Mouse (Mus musculus): ENCODE measurements at regions not wholly inside any gene's neighbourhood (a gene's known extent, or its start where the extent isn't known, plus 50 kb on each side); places are given as distances from the start of the nearest gene placed in this dataset.

DNA sequence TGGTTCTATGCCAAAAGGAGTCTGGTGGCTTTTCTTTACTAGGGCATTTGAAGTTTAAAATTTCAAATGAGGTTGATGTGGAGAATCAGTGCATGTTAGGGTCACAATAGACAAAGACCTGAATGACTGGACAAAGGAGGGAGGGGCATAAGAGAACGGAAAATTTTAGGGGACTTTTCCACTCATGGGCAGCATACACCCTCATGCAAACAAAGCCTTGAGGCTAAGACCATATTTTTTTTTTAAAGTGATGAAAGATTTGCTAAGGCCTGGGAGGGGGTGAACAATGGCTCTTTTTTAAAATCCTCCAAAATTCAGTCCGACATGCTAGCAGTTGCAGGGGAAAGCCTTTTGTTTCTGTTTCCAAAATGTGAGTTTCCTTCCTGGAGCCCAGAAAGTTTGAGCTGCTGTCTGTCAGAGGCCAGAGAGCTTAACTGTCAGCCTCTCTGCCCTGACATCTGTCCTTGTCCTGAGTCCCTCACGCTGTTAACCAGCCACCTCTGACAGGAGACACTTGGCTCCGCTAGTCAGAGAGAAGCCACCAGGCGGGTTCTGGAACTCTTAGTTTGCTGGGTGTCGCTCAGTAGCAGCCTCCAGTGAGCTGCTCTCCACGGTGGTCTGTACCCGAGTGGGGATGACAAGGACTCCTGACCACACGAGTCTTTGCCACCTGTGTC, 92.3 kb downstream of the 1700020N01Rik start:
- TF ChIP-seq NANOG (IDR thresholded peaks at IDR 0.05; ENCODE audit: borderline replicate concordance, low read length) (no peak), POU5F1 (IDR thresholded peaks at IDR 0.05; ENCODE audit: borderline replicate concordance, low read length) (no peak), CTCF (conservative IDR thresholded peaks at IDR 0.05; ENCODE audit: low read length) (no peak)
- no peaks in the 10 kb centered on the region for H3K36me3 ChIP-seq (ENCODE audit: insufficient read depth, low read length)
- no peak overlapping the region for H3K4me3 ChIP-seq (replicated peaks; ENCODE audit: low read length)
- peaks cover 8% of the 10 kb centered on the region for H3K9me3 ChIP-seq (ENCODE audit: low read length)
- peaks cover 20% of the 10 kb centered on the region; the same call in 1 of the 2 replicates for H3K4me1 ChIP-seq (replicated peaks; ENCODE audit: low read depth, low read length)
- H3K27me3 ChIP-seq (ENCODE audit: insufficient read depth, low read length) = peaks cover 6% of the 10 kb centered on the region

DNA sequence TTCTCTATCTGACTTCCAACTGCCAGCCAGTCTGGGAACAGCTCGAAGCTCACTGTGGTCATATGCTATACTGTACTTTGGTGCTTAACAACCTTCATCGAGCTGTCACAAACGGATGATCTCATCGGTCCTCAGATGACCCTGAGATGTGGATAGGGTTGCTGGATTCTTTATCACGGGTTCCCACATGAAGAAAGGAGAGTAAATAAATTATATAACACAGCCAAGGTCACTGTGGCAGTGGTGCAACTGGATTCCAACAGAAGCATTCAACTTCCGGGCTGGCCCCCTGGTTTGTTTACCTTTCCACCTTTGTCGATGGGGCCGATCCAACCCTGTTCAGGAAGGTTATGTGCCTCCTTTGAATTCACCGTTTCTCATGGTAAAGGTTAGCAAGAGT, 93.1 kb downstream of the 1700020N01Rik start:
- H3K4me3 ChIP-seq (replicated peaks; ENCODE audit: low read length) = no peak overlapping the region
- no peak for TF ChIP-seq POU5F1 (IDR thresholded peaks at IDR 0.05; ENCODE audit: borderline replicate concordance, low read length)
- TF ChIP-seq CTCF (conservative IDR thresholded peaks at IDR 0.05; ENCODE audit: low read length) = no peak
- no peak for TF ChIP-seq NANOG (IDR thresholded peaks at IDR 0.05; ENCODE audit: borderline replicate concordance, low read length)

DNA sequence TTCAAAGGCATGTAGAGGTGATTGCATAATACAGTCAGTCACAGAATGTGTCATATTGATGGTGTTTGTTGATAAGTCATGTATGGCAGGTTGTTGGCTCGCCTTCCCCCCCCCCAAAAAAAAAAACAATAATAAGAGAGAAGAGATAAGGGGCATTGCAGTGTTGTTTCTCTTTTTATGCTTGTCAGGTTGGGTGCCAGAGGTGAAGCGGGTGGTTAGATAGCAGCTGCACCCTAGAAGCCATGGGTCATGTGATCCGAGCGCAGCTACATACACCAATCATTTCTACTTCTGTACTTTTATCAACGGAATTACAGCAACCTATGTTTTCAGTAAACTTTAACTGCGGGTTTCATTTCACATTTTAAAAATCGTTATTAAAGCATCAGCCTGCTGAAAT, 94.5 kb downstream of the 1700020N01Rik start:
- Histone ChIP-seq H3K9me3 (ENCODE audit: low read length) (peaks cover 13% of the 10 kb centered on the region), H3K4me3 (replicated peaks; ENCODE audit: low read length) (no peak overlapping the region), H3K36me3 (ENCODE audit: insufficient read depth, low read length) (no peaks in the 10 kb centered on the region), H3K4me1 (replicated peaks; ENCODE audit: low read depth, low read length) (peaks cover 26% of the 10 kb centered on the region), H3K27me3 (ENCODE audit: insufficient read depth, low read length) (peaks cover 17% of the 10 kb centered on the region)
- TF ChIP-seq POU5F1 (IDR thresholded peaks at IDR 0.05; ENCODE audit: borderline replicate concordance, low read length) (no peak), NANOG (IDR thresholded peaks at IDR 0.05; ENCODE audit: borderline replicate concordance, low read length) (no peak), CTCF (conservative IDR thresholded peaks at IDR 0.05; ENCODE audit: low read length) (no peak)

More for the DNA sequence above, 93.1 kb downstream of the 1700020N01Rik start:
- H3K36me3 ChIP-seq (ENCODE audit: insufficient read depth, low read length) = no peaks in the 10 kb centered on the region
- peaks cover 25% of the 10 kb centered on the region for H3K4me1 ChIP-seq (replicated peaks; ENCODE audit: low read depth, low read length)
- peaks cover 8% of the 10 kb centered on the region for H3K27me3 ChIP-seq (ENCODE audit: insufficient read depth, low read length)
- H3K9me3 ChIP-seq (ENCODE audit: low read length) = peaks cover 13% of the 10 kb centered on the region

DNA sequence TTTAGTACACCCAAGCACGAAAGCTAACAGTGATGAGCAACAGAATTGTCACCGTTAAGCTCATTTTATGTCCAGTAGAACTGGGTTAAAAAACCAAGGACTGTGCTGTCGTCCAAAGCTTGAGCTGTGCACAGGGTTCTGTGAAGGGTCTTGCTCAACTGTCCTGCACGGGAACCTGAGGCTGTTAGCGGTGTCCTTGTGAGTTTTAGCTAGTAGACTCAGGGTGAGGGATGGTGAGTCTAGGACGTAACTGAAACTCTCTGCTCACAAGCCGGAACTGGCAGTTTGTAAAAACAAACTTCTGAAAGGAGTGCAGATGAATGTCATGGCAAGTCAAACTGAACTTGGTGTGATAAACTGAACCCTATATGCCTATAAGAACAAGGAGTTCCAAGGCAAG, 95.6 kb downstream of the 1700020N01Rik start:
- TF ChIP-seq NANOG (IDR thresholded peaks at IDR 0.05; ENCODE audit: borderline replicate concordance, low read length) (no peak), CTCF (conservative IDR thresholded peaks at IDR 0.05; ENCODE audit: low read length) (no peak), POU5F1 (IDR thresholded peaks at IDR 0.05; ENCODE audit: borderline replicate concordance, low read length) (no peak)

DNA sequence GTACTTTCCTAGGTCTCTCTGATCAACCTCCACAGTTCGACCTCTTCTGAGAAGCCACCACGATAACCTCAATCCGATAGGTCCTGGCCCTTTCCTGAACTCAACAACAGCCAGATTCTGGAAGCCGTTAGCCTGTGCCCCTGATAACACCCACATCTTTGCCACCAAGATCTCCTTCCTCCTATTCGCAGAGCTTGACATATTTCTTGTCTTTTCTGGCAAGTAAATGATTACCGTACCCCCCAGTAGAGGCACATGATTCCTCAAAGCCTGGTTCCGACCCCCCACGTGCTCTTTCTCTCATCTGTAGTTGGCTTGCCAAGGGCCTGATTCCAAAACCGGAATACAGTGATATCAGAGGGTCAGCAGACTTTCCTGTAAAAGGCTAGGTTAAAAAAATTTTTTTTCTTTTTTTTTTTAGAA, 96.9 kb downstream of the 1700020N01Rik start:
- H3K4me3 ChIP-seq (replicated peaks; ENCODE audit: low read length) = no peak overlapping the region
- peaks cover 17% of the 10 kb centered on the region for H3K27me3 ChIP-seq (ENCODE audit: insufficient read depth, low read length)
- TF ChIP-seq POU5F1 (IDR thresholded peaks at IDR 0.05; ENCODE audit: borderline replicate concordance, low read length) (no peak), CTCF (conservative IDR thresholded peaks at IDR 0.05; ENCODE audit: low read length) (no peak), NANOG (IDR thresholded peaks at IDR 0.05; ENCODE audit: borderline replicate concordance, low read length) (no peak)

More for the DNA sequence above, 95.6 kb downstream of the 1700020N01Rik start:
- peaks cover 17% of the 10 kb centered on the region for H3K27me3 ChIP-seq (ENCODE audit: insufficient read depth, low read length)
- peaks cover 26% of the 10 kb centered on the region for H3K4me1 ChIP-seq (replicated peaks; ENCODE audit: low read depth, low read length)
- H3K9me3 ChIP-seq (ENCODE audit: low read length) = peaks cover 13% of the 10 kb centered on the region
- H3K4me3 ChIP-seq (replicated peaks; ENCODE audit: low read length) = no peak overlapping the region
- no peaks in the 10 kb centered on the region for H3K36me3 ChIP-seq (ENCODE audit: insufficient read depth, low read length)

DNA sequence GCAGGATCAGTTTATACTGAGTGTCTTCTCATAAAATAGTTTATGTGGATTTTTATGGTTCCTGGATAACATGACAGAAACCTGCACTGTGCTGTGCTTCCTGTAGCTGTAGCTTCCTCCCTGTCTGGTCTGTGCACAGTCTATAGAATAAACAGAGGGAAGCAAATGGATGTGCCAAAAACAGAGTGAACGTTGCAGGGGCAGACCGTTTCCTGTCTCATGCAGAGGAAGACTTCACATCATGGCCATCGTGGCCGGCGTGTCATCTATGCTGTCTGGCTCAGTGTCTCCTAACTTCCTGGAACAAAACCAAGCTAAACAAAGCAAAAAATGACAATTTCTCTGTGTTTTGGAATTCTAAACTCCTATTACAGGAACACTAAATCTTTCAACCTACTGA, 102.2 kb downstream of the 1700020N01Rik start:
- H3K9me3 ChIP-seq (ENCODE audit: low read length) = peaks cover 9% of the 10 kb centered on the region
- peaks cover 15% of the 10 kb centered on the region for H3K4me1 ChIP-seq (replicated peaks; ENCODE audit: low read depth, low read length)
- TF ChIP-seq NANOG (IDR thresholded peaks at IDR 0.05; ENCODE audit: borderline replicate concordance, low read length) = no peak
- no peak for TF ChIP-seq POU5F1 (IDR thresholded peaks at IDR 0.05; ENCODE audit: borderline replicate concordance, low read length)
- no peak for TF ChIP-seq CTCF (conservative IDR thresholded peaks at IDR 0.05; ENCODE audit: low read length)
- H3K4me3 ChIP-seq (replicated peaks; ENCODE audit: low read length) = no peak overlapping the region
- H3K36me3 ChIP-seq (ENCODE audit: insufficient read depth, low read length) = no peaks in the 10 kb centered on the region
- H3K27me3 ChIP-seq (ENCODE audit: insufficient read depth, low read length) = peaks cover 35% of the 10 kb centered on the region

More for the DNA sequence above, 96.9 kb downstream of the 1700020N01Rik start:
- Histone ChIP-seq H3K4me1 (replicated peaks; ENCODE audit: low read depth, low read length) (peaks cover 22% of the 10 kb centered on the region), H3K9me3 (ENCODE audit: low read length) (peaks cover 13% of the 10 kb centered on the region), H3K36me3 (ENCODE audit: insufficient read depth, low read length) (no peaks in the 10 kb centered on the region)

DNA sequence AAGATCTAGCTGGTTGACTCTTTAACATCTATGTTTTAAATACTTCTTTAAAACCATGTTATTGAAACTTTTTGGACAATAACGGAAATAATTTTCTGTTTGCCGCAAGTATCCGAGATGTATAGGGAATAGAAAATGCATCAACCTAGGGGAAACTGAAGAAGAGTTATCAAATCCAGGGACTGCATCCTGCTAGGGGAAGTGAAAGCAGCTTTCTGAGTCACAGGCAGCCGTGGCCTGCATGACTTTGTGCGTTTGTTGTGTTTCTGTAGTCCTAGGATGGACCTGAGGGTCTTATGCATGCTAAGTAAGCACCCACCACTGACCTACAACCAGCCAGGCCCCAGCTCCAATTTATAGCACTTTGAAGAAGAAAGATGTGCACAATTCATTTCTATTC, 103.7 kb downstream of the 1700020N01Rik start:
- H3K4me1 ChIP-seq (replicated peaks; ENCODE audit: low read depth, low read length) = peaks cover 21% of the 10 kb centered on the region
- H3K9me3 ChIP-seq (ENCODE audit: low read length) = 0 out of 2 replicates have a peak, but pooled peaks cover 3% of the 10 kb centered on the region
- H3K27me3 ChIP-seq (ENCODE audit: insufficient read depth, low read length) = peaks cover 29% of the 10 kb centered on the region
- no peak overlapping the region for H3K4me3 ChIP-seq (replicated peaks; ENCODE audit: low read length)
- no peaks in the 10 kb centered on the region for H3K36me3 ChIP-seq (ENCODE audit: insufficient read depth, low read length)
- TF ChIP-seq NANOG (IDR thresholded peaks at IDR 0.05; ENCODE audit: borderline replicate concordance, low read length) (no peak), CTCF (conservative IDR thresholded peaks at IDR 0.05; ENCODE audit: low read length) (no peak), POU5F1 (IDR thresholded peaks at IDR 0.05; ENCODE audit: borderline replicate concordance, low read length) (no peak)

GRCm38 (mm10) chr10:21701580-21701979, 108.6 kb downstream of the 1700020N01Rik start:
- H3K4me3 ChIP-seq (replicated peaks; ENCODE audit: low read length) = no peak overlapping the region
- peaks cover 34% of the 10 kb centered on the region for H3K27me3 ChIP-seq (ENCODE audit: insufficient read depth, low read length)
- H3K4me1 ChIP-seq (replicated peaks; ENCODE audit: low read depth, low read length) = peaks cover 61% of the 10 kb centered on the region
- H3K36me3 ChIP-seq (ENCODE audit: insufficient read depth, low read length) = no peaks in the 10 kb centered on the region
- TF ChIP-seq NANOG (IDR thresholded peaks at IDR 0.05; ENCODE audit: borderline replicate concordance, low read length) (peak; percentile 96), POU5F1 (IDR thresholded peaks at IDR 0.05; ENCODE audit: borderline replicate concordance, low read length) (no peak), CTCF (conservative IDR thresholded peaks at IDR 0.05; ENCODE audit: low read length) (no peak)
- H3K9me3 ChIP-seq (ENCODE audit: low read length) = 0 out of 2 replicates have a peak, but pooled peaks cover 3% of the 10 kb centered on the region
